Mouse (Mus musculus): ENCODE measurements around the gene Gm49369. TPM values are rescaled to one million over a fixed set of nuclear protein-coding genes. Genes with fewer than 3 reads are reported as not detected.
A peak's percentile ranks its signal among the peaks of the same experiment; 100 is the strongest.

The Gm49369 gene
- polyA plus RNA-seq, 1 experiment from 2014 or later = not detected

GRCm38 (mm10) chr7:142357566-142357965 is 24.9 kb downstream of the Gm49369 start:
- 46% methylated on average over 3 of the region's 3 CpGs for WGBS
- H3K9ac ChIP-seq (ENCODE audit: low read depth, low read length) = no peak overlapping the region
- no peaks in the 10 kb centered on the region for H3K27me3 ChIP-seq (replicated peaks; ENCODE audit: control insufficient read depth, insufficient read depth, low read length)
- no peak overlapping the region for H3K4me2 ChIP-seq (replicated peaks; ENCODE audit: low read depth)
- H3K4me1 ChIP-seq (replicated peaks; ENCODE audit: control insufficient read depth, insufficient read depth, low read length) = no peaks in the 10 kb centered on the region
- TF ChIP-seq CTCF (IDR thresholded peaks at IDR 0.05; ENCODE audit: low read depth) = no peak
- no peak overlapping the region for H3K27ac ChIP-seq (ENCODE audit: low read depth, low read length)
- H3K4me3 ChIP-seq (ENCODE audit: low read depth, low read length) = no peak overlapping the region
- H3K36me3 ChIP-seq (ENCODE audit: control insufficient read depth, insufficient read depth) = no peaks in the 10 kb centered on the region
- H3K9me3 ChIP-seq (ENCODE audit: control insufficient read depth) = no peaks in the 10 kb centered on the region
- no peak for ATAC-seq

DNA sequence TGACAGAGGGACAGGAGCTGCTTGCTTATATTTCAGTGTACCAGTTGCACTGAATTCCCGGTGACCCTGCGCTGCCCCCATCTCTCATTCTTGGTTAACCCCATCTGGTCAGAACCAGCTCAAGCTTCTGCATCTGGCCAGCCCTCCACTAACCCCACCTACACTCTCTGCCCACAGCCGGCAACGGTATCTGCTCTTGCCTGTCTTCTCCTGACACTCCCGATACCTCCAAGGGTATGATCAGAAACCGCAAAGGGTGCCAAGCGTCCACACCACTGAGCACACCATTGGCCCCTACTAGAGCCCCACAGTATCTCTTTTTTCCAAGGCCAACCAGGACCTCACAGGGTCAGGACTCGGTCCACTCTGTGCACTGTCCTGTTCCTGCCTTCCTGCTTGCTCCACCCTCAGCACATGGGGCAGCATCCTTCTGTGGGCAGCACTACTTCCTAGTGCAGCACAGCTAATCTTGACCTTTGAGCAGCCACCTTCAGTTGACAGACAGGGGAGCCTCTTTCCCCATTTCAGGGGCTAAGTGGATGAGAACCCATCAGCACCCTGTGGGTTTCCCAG is 27.7 kb downstream of the Gm49369 start:
- no peak overlapping the region for H3K4me2 ChIP-seq (replicated peaks; ENCODE audit: low read depth)
- H3K36me3 ChIP-seq (ENCODE audit: control insufficient read depth, insufficient read depth) = no peaks in the 10 kb centered on the region
- 50% methylated on average over 8 of the region's 8 CpGs for WGBS
- H3K9me3 ChIP-seq (ENCODE audit: control insufficient read depth) = no peaks in the 10 kb centered on the region
- H3K4me3 ChIP-seq (ENCODE audit: low read depth, low read length) = no peak overlapping the region
- TF ChIP-seq CTCF (IDR thresholded peaks at IDR 0.05; ENCODE audit: low read depth) = no peak
- H3K27me3 ChIP-seq (replicated peaks; ENCODE audit: control insufficient read depth, insufficient read depth, low read length) = no peaks in the 10 kb centered on the region
- ATAC-seq = 0 out of 2 replicates have a peak, but pooled peaks have one; percentile 13
- no peak overlapping the region for H3K27ac ChIP-seq (ENCODE audit: low read depth, low read length)
- H3K4me1 ChIP-seq (replicated peaks; ENCODE audit: control insufficient read depth, insufficient read depth, low read length) = no peaks in the 10 kb centered on the region
- no peak overlapping the region for H3K9ac ChIP-seq (ENCODE audit: low read depth, low read length)

DNA sequence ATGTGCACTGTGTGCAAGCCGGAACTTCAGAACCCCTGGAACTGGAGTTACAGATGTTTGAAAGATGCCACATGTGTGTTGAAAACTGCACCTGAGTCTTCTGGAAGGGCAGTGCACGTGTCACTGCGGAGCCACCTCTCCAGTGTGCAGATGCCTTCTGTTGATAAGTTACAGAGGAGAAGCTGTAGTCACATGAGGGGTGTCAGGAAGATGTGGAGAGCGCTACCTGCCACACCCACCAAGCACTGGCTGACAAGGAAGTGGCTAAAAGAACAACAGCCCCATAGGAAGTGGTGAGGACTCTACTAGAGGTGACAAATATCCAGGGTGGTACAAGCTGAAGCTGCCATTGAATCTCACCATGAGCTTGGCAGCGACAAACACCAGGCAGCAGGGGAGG is 28.6 kb downstream of the Gm49369 start:
- Histone ChIP-seq H3K36me3 (ENCODE audit: control insufficient read depth, insufficient read depth) (no peaks in the 10 kb centered on the region), H3K27ac (ENCODE audit: low read depth, low read length) (no peak overlapping the region), H3K4me2 (replicated peaks; ENCODE audit: low read depth) (no peak overlapping the region), H3K9me3 (ENCODE audit: control insufficient read depth) (no peaks in the 10 kb centered on the region), H3K9ac (ENCODE audit: low read depth, low read length) (no peak overlapping the region), H3K4me3 (ENCODE audit: low read depth, low read length) (no peak overlapping the region), H3K4me1 (replicated peaks; ENCODE audit: control insufficient read depth, insufficient read depth, low read length) (no peaks in the 10 kb centered on the region), H3K27me3 (replicated peaks; ENCODE audit: control insufficient read depth, insufficient read depth, low read length) (no peaks in the 10 kb centered on the region)
- 56% methylated on average over 5 of the region's 5 CpGs for WGBS
- ATAC-seq = no peak
- no peak for TF ChIP-seq CTCF (IDR thresholded peaks at IDR 0.05; ENCODE audit: low read depth)

GRCm38 (mm10) chr7:142351569-142351968 is 30.9 kb downstream of the Gm49369 start:
- H3K9ac ChIP-seq (ENCODE audit: low read depth, low read length) = no peak overlapping the region
- H3K9me3 ChIP-seq (ENCODE audit: control insufficient read depth) = no peaks in the 10 kb centered on the region
- no peak for TF ChIP-seq CTCF (IDR thresholded peaks at IDR 0.05; ENCODE audit: low read depth)
- no peak for ATAC-seq
- H3K27ac ChIP-seq (ENCODE audit: low read depth, low read length) = no peak overlapping the region
- H3K4me1 ChIP-seq (replicated peaks; ENCODE audit: control insufficient read depth, insufficient read depth, low read length) = no peaks in the 10 kb centered on the region
- no peak overlapping the region for H3K4me3 ChIP-seq (ENCODE audit: low read depth, low read length)
- no peak overlapping the region for H3K4me2 ChIP-seq (replicated peaks; ENCODE audit: low read depth)
- H3K36me3 ChIP-seq (ENCODE audit: control insufficient read depth, insufficient read depth) = no peaks in the 10 kb centered on the region
- 60% methylated on average over 5 of the region's 5 CpGs for WGBS
- no peaks in the 10 kb centered on the region for H3K27me3 ChIP-seq (replicated peaks; ENCODE audit: control insufficient read depth, insufficient read depth, low read length)

DNA sequence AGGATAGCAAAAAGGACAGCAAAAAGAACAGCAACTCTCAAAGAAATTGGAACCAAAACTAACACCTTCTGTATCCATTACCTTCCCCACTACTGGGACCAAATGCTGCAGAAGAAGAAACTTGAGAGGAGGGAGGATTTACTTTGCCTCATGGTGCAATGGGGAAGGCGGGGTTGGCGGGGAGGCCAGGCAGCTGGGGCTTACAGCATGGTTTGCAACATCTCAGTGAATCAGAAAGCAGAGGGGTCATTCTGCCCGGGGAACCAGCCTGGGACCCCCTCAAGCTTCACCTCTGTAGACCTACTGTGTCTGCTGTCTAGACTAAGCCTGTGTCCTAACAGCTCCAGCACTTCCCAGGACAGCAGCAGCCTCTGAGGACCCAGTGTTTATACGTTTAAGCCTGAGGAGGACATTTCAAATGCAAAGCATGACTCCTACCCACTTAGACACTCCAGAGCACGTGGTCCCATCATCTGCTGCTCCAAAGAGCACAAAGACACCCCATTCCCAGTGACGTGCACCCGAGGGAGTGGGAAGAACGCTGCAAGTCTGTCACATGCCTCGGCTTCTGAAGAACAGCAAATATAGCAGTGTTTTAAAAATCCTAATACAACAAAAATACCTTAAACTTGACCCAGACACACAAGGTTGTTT is 33.0 kb downstream of the Gm49369 start:
- no peak overlapping the region for H3K4me2 ChIP-seq (replicated peaks; ENCODE audit: low read depth)
- ATAC-seq = no peak
- H3K9ac ChIP-seq (ENCODE audit: low read depth, low read length) = no peak overlapping the region
- TF ChIP-seq CTCF (IDR thresholded peaks at IDR 0.05; ENCODE audit: low read depth) = no peak
- H3K4me3 ChIP-seq (ENCODE audit: low read depth, low read length) = no peak overlapping the region
- H3K36me3 ChIP-seq (ENCODE audit: control insufficient read depth, insufficient read depth) = no peaks in the 10 kb centered on the region
- no peaks in the 10 kb centered on the region for H3K27me3 ChIP-seq (replicated peaks; ENCODE audit: control insufficient read depth, insufficient read depth, low read length)
- WGBS = 37% methylated on average over 9 of the region's 9 CpGs
- no peaks in the 10 kb centered on the region for H3K9me3 ChIP-seq (ENCODE audit: control insufficient read depth)
- no peak overlapping the region for H3K27ac ChIP-seq (ENCODE audit: low read depth, low read length)
- no peaks in the 10 kb centered on the region for H3K4me1 ChIP-seq (replicated peaks; ENCODE audit: control insufficient read depth, insufficient read depth, low read length)

GRCm38 (mm10) chr7:142347542-142347941 is 34.9 kb downstream of the Gm49369 start:
- no peak for ATAC-seq
- Histone ChIP-seq H3K9ac (ENCODE audit: low read depth, low read length) (no peak overlapping the region), H3K36me3 (ENCODE audit: control insufficient read depth, insufficient read depth) (no peaks in the 10 kb centered on the region), H3K27ac (ENCODE audit: low read depth, low read length) (no peak overlapping the region), H3K27me3 (replicated peaks; ENCODE audit: control insufficient read depth, insufficient read depth, low read length) (no peaks in the 10 kb centered on the region), H3K4me2 (replicated peaks; ENCODE audit: low read depth) (no peak overlapping the region), H3K4me3 (ENCODE audit: low read depth, low read length) (no peak overlapping the region), H3K4me1 (replicated peaks; ENCODE audit: control insufficient read depth, insufficient read depth, low read length) (no peaks in the 10 kb centered on the region), H3K9me3 (ENCODE audit: control insufficient read depth) (no peaks in the 10 kb centered on the region)
- WGBS = 57% methylated on average over 4 of the region's 4 CpGs
- no peak for TF ChIP-seq CTCF (IDR thresholded peaks at IDR 0.05; ENCODE audit: low read depth)
